Mouse (Mus musculus): ENCODE data around the gene AW549877. TPM values are rescaled to one million over a fixed set of nuclear protein-coding genes. Genes with fewer than 3 reads are reported as not detected.

The AW549877 gene
- 53.7 TPM for polyA plus RNA-seq (2014; fragmentation: Illumina TruSeq; extraction: RNeasy Lipid Tissue Mini Kit (QIAGEN cat#74804); ENCODE audit: low read depth, low replicate concordance)

GRCm38 (mm10) chr15:3995448-3996266 lies at the start of gene AW549877:
TSS of gene AW549877 (minus strand) at chr15:3995744.

GRCm38 (mm10) chr15:4026231-4026773 lies 30.8 kb upstream of the AW549877 start, which contains the start of gene Oxct1:
TSS of gene Oxct1 (plus strand) at chr15:4026383.

GRCm38 (mm10) chr15:3979061-3979848 lies 16.3 kb downstream of the AW549877 start, which contains the start of gene Fbxo4:
TSS of gene Fbxo4 (minus strand) at chr15:3979573.

Other genes starting within 250 kb of the AW549877 start
- gene Fbxo4, start 16.2 kb downstream of the AW549877 start, polyA plus RNA-seq (2014; fragmentation: Illumina TruSeq; extraction: RNeasy Lipid Tissue Mini Kit (QIAGEN cat#74804); ENCODE audit: low read depth, low replicate concordance) = 20.3 TPM
- 5.3 TPM for gene Oxct1, start 30.6 kb upstream of the AW549877 start, polyA plus RNA-seq (2014; fragmentation: Illumina TruSeq; extraction: RNeasy Lipid Tissue Mini Kit (QIAGEN cat#74804); ENCODE audit: low read depth, low replicate concordance)

All from liver, adult 10 weeks (tissue).